Mouse (Mus musculus): ENCODE measurements around the gene Gdf9.

Gene Gdf9

GRCm38 (mm10) chr11:53479171-53479782, 48.5 kb downstream of the Gdf9 start:
- peak; percentile 39 for DNase-seq

- peak; percentile 45 for DNase-seq
Observed at GRCm38 (mm10) chr11:53479783-53480301, 49.0 kb downstream of the Gdf9 start, which contains the start of the genes Gm9945 and Sowaha. Gene Gm9945, plus strand, starts transcription at chr11:53480166. Gene Sowaha, minus strand, starts transcription at chr11:53480274.

GRCm38 (mm10) chr11:53481088-53481730, 50.4 kb downstream of the Gdf9 start:
- DNase-seq, result no peak

- no peak for DNase-seq
Observed at GRCm38 (mm10) chr11:53483159-53483891, 52.5 kb downstream of the Gdf9 start.

GRCm38 (mm10) chr11:53485719-53486118, 54.9 kb downstream of the Gdf9 start:
- DNase-seq, result no peak

- no peak for DNase-seq
Observed at GRCm38 (mm10) chr11:53486351-53486750, 55.5 kb downstream of the Gdf9 start.

GRCm38 (mm10) chr11:53486822-53487594, 56.2 kb downstream of the Gdf9 start:
- no peak for DNase-seq
